Mouse (Mus musculus): ENCODE results near the gene Hoxd4. TPM values are rescaled to one million over a fixed set of nuclear protein-coding genes. Genes with fewer than 3 reads are reported as not detected.

Gene Hoxd4
- polyA plus RNA-seq, 2 experiments = 0.63 to 14.7 TPM

GRCm38 (mm10) chr2:74749337-74750121 lies 37.8 kb downstream of the Hoxd4 start:
- peaks cover 19% of the 10 kb centered on the region for H3K4me1 ChIP-seq (ENCODE audit: control insufficient read depth, insufficient read depth, low read length)
- no peaks in the 10 kb centered on the region for H3K9me3 ChIP-seq (ENCODE audit: control insufficient read depth, low read length)
- no peak overlapping the region for H3K27ac ChIP-seq (replicated peaks; ENCODE audit: low read depth, low read length)
- H3K27me3 ChIP-seq (ENCODE audit: control insufficient read depth, insufficient read depth, low read length) = peaks cover 98% of the 10 kb centered on the region
- peak overlapping the region; percentile 31 for H3K4me3 ChIP-seq (replicated peaks; ENCODE audit: low read length)
- H3K9ac ChIP-seq (ENCODE audit: low read depth, low read length, severe bottlenecking) = no peak overlapping the region
- DNase-seq (ENCODE audit: low spot score) (no peak), ATAC-seq (ENCODE audit: low FRiP score, low read depth) (peak; percentile 16; the same call in 1 of the 2 replicates)
- under 1% methylated on average over 44 of the region's 47 CpGs for WGBS
- H3K4me2 ChIP-seq (replicated peaks; ENCODE audit: low read depth, low read length, severe bottlenecking) = peak overlapping the region; percentile 52
- H3K36me3 ChIP-seq (ENCODE audit: control insufficient read depth, insufficient read depth, low read length) = no peaks in the 10 kb centered on the region
- TF ChIP-seq POLR2A (IDR thresholded peaks at IDR 0.05; ENCODE audit: borderline replicate concordance, extremely low read depth, insufficient read depth, insufficient read length) = no peak

GRCm38 (mm10) chr2:74750731-74751250 lies 39.1 kb downstream of the Hoxd4 start:
- Histone ChIP-seq H3K9ac (ENCODE audit: low read depth, low read length, severe bottlenecking) (no peak overlapping the region), H3K27me3 (ENCODE audit: control insufficient read depth, insufficient read depth, low read length) (peaks cover 92% of the 10 kb centered on the region), H3K4me3 (replicated peaks; ENCODE audit: low read length) (no peak overlapping the region), H3K4me1 (ENCODE audit: control insufficient read depth, insufficient read depth, low read length) (peaks cover 19% of the 10 kb centered on the region), H3K27ac (replicated peaks; ENCODE audit: low read depth, low read length) (no peak overlapping the region), H3K4me2 (replicated peaks; ENCODE audit: low read depth, low read length, severe bottlenecking) (no peak overlapping the region), H3K36me3 (ENCODE audit: control insufficient read depth, insufficient read depth, low read length) (no peaks in the 10 kb centered on the region), H3K9me3 (ENCODE audit: control insufficient read depth, low read length) (no peaks in the 10 kb centered on the region)
- DNase-seq (ENCODE audit: low spot score) (no peak), ATAC-seq (ENCODE audit: low FRiP score, low read depth) (no peak)
- no peak for TF ChIP-seq POLR2A (IDR thresholded peaks at IDR 0.05; ENCODE audit: borderline replicate concordance, extremely low read depth, insufficient read depth, insufficient read length)
- WGBS = 40% methylated on average over 5 of the region's 5 CpGs

GRCm38 (mm10) chr2:74751861-74752260 lies 40.1 kb downstream of the Hoxd4 start:
- ATAC-seq (ENCODE audit: low FRiP score, low read depth) (no peak), DNase-seq (ENCODE audit: low spot score) (no peak)
- Histone ChIP-seq H3K9ac (ENCODE audit: low read depth, low read length, severe bottlenecking) (no peak overlapping the region), H3K4me1 (ENCODE audit: control insufficient read depth, insufficient read depth, low read length) (peaks cover 15% of the 10 kb centered on the region), H3K36me3 (ENCODE audit: control insufficient read depth, insufficient read depth, low read length) (no peaks in the 10 kb centered on the region), H3K27me3 (ENCODE audit: control insufficient read depth, insufficient read depth, low read length) (peaks cover 81% of the 10 kb centered on the region), H3K9me3 (ENCODE audit: control insufficient read depth, low read length) (no peaks in the 10 kb centered on the region), H3K4me3 (replicated peaks; ENCODE audit: low read length) (no peak overlapping the region), H3K27ac (replicated peaks; ENCODE audit: low read depth, low read length) (no peak overlapping the region), H3K4me2 (replicated peaks; ENCODE audit: low read depth, low read length, severe bottlenecking) (no peak overlapping the region)
- 78% methylated on average over 1 of the region's 1 CpGs for WGBS
- TF ChIP-seq POLR2A (IDR thresholded peaks at IDR 0.05; ENCODE audit: borderline replicate concordance, extremely low read depth, insufficient read depth, insufficient read length) = no peak

- Histone ChIP-seq H3K4me3 (replicated peaks; ENCODE audit: low read length) (peak overlapping the region; percentile 31), H3K9me3 (ENCODE audit: control insufficient read depth, low read length) (no peaks in the 10 kb centered on the region), H3K4me2 (replicated peaks; ENCODE audit: low read depth, low read length, severe bottlenecking) (peak overlapping the region; percentile 61), H3K4me1 (ENCODE audit: control insufficient read depth, insufficient read depth, low read length) (peaks cover 15% of the 10 kb centered on the region), H3K9ac (ENCODE audit: low read depth, low read length, severe bottlenecking) (no peak overlapping the region; the same call in 1 of the 2 replicates), H3K36me3 (ENCODE audit: control insufficient read depth, insufficient read depth, low read length) (no peaks in the 10 kb centered on the region), H3K27me3 (ENCODE audit: control insufficient read depth, insufficient read depth, low read length) (peaks cover 74% of the 10 kb centered on the region), H3K27ac (replicated peaks; ENCODE audit: low read depth, low read length) (no peak overlapping the region)
- TF ChIP-seq POLR2A (IDR thresholded peaks at IDR 0.05; ENCODE audit: borderline replicate concordance, extremely low read depth, insufficient read depth, insufficient read length) = no peak
- WGBS = 4% methylated on average over 44 of the region's 45 CpGs
- DNase-seq (ENCODE audit: low spot score) = no peak
- no peak for ATAC-seq (ENCODE audit: low FRiP score, low read depth)
Observed at GRCm38 (mm10) chr2:74752431-74753174, 40.9 kb downstream of the Hoxd4 start.

GRCm38 (mm10) chr2:74753175-74753523 lies 41.4 kb downstream of the Hoxd4 start:
- DNase-seq (ENCODE audit: low spot score) = no peak
- peaks cover 74% of the 10 kb centered on the region for H3K27me3 ChIP-seq (ENCODE audit: control insufficient read depth, insufficient read depth, low read length)
- 4% methylated on average over 18 of the region's 25 CpGs for WGBS
- peak overlapping the region; percentile 61 for H3K4me2 ChIP-seq (replicated peaks; ENCODE audit: low read depth, low read length, severe bottlenecking)
- peaks cover 15% of the 10 kb centered on the region for H3K4me1 ChIP-seq (ENCODE audit: control insufficient read depth, insufficient read depth, low read length)
- no peak for ATAC-seq (ENCODE audit: low FRiP score, low read depth)
- no peaks in the 10 kb centered on the region for H3K36me3 ChIP-seq (ENCODE audit: control insufficient read depth, insufficient read depth, low read length)
- H3K9me3 ChIP-seq (ENCODE audit: control insufficient read depth, low read length) = no peaks in the 10 kb centered on the region
- peak overlapping the region; percentile 31 for H3K4me3 ChIP-seq (replicated peaks; ENCODE audit: low read length)
- no peak overlapping the region for H3K9ac ChIP-seq (ENCODE audit: low read depth, low read length, severe bottlenecking)
- TF ChIP-seq POLR2A (IDR thresholded peaks at IDR 0.05; ENCODE audit: borderline replicate concordance, extremely low read depth, insufficient read depth, insufficient read length) = no peak
- H3K27ac ChIP-seq (replicated peaks; ENCODE audit: low read depth, low read length) = no peak overlapping the region

Measured in limb, embryonic 14.5 days (tissue).